Mouse (Mus musculus): Measurements from ENCODE around the gene Ercc2.

Gene Ercc2

GRCm38 (mm10) chr7:19405417-19405816, 23.6 kb downstream of the Ercc2 start:
- WGBS: 4% methylated on average over 19 of the region's 19 CpGs

- 52% methylated on average over 6 of the region's 6 CpGs for WGBS
These were observed 27.9 kb downstream of the Ercc2 start for GRCm38 (mm10) chr7:19409753-19410152.

GRCm38 (mm10) chr7:19410766-19411344, 29.0 kb downstream of the Ercc2 start:
- WGBS: 77% methylated on average over 11 of the region's 11 CpGs

GRCm38 (mm10) chr7:19411783-19412182, 30.0 kb downstream of the Ercc2 start:
- 94% methylated on average over 5 of the region's 5 CpGs for WGBS

DNA sequence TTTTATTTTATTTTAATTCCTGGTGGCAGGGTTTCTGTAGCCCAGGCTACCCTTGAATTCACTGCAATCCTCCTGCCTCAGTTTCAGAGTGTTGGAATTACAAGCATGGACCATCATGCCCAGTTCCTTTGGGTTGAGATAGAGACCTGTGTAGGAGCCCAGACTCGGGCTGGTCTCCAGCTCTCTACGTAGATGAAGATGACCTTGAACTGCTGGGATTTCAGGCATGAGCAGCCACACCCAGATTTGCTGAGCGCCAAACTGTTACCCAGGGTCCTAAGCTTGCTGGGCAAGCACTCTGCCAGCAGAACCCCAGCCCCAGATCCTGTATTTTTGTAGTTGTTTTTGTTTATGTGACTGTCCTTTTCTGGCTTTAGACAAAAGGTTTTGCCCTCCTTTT, 31.7 kb downstream of the Ercc2 start:
- WGBS: 88% methylated on average over 3 of the region's 3 CpGs

DNA sequence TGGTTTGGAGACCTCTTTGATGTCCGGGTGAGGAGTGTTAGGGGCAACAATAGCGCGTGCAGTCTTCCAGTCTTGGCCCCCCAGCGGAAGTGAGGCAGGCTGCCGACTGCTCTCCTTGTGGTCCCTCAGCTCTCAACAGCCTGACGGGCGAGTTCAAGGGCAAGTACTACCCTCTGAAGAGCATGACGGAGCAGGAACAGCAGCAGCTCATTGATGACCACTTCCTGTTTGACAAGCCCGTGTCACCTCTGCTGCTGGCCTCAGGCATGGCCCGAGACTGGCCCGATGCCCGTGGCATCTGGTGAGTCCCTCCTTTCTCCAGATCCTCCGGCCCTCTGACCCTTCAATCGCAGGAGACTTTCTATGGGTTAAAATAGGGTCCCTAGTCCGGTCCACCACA, 34.8 kb downstream of the Ercc2 start:
- 82% methylated on average over 15 of the region's 15 CpGs for WGBS

- 8% methylated on average over 28 of the region's 28 CpGs for WGBS
These were observed 38.3 kb downstream of the Ercc2 start for GRCm38 (mm10) chr7:19420121-19420520.

GRCm38 (mm10) chr7:19420821-19421636, 39.2 kb downstream of the Ercc2 start:
- WGBS: 7% methylated on average over 43 of the region's 43 CpGs

GRCm38 (mm10) chr7:19423083-19423482, 41.3 kb downstream of the Ercc2 start:
- 88% methylated on average over 3 of the region's 3 CpGs for WGBS

GRCm38 (mm10) chr7:19424051-19424450, 42.2 kb downstream of the Ercc2 start:
- 51% methylated on average over 4 of the region's 4 CpGs for WGBS

- 70% methylated on average over 6 of the region's 6 CpGs for WGBS
These were observed 44.5 kb downstream of the Ercc2 start for GRCm38 (mm10) chr7:19426349-19426748.

DNA sequence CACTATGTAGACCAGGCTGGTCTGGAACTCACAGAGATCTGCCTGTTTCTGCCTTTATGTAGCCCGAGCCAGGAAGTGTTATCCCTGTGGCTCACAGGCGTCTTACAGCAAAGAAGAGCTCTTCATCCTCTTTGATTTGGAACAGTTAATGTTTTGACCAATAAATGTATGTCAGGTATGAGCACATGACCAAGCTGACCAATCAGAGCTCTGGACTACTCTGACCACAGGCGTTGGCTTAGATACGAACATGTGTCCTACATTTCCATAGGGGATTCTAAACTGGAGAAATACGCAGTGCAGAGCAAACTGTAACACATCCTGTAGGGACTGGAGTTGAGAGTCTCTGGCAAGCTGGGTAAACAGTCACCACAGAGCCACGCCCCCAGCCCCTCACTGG, 45.1 kb downstream of the Ercc2 start:
- WGBS: 72% methylated on average over 6 of the region's 6 CpGs

DNA sequence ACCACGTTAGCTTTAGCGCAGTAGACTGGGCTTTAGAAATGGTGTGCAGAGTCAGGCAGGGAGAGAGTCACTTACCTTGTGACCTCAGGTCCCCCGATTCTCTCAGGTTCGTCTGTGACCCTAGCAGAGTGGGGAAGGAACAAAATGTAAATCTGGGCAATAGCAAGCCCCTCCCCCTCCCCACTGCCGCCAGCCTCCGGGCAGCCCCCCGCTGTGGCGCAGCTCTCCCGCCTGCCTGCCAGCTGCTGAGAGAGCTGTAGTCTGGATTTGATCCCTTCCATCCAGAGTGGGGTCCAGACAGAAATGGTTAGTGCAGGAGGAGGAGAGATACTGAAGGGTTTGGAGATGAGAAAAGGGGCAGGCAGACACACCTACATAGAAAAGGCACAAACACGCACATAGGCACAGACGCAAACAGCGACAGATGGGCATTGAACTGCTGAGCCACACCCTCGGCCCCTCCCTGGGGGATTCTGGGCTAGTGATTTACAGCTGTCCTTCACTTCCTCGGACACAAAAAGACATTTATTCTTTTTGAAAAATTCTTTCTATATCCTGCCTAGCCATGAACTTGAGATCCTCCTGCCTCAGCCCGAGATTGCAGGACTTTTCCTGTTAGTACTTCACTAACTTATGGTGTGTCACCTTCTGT, 46.3 kb downstream of the Ercc2 start:
- 73% methylated on average over 15 of the region's 15 CpGs for WGBS

- 65% methylated on average over 8 of the region's 8 CpGs for WGBS
These were observed 47.9 kb downstream of the Ercc2 start for GRCm38 (mm10) chr7:19429726-19430125.

- WGBS: 65% methylated on average over 6 of the region's 6 CpGs
These were observed 48.6 kb downstream of the Ercc2 start for GRCm38 (mm10) chr7:19430402-19430801.

- 93% methylated on average over 2 of the region's 2 CpGs for WGBS
These were observed 50.7 kb downstream of the Ercc2 start for GRCm38 (mm10) chr7:19432475-19432874.

GRCm38 (mm10) chr7:19436276-19436675, 54.5 kb downstream of the Ercc2 start:
- 96% methylated on average over 2 of the region's 2 CpGs for WGBS

DNA sequence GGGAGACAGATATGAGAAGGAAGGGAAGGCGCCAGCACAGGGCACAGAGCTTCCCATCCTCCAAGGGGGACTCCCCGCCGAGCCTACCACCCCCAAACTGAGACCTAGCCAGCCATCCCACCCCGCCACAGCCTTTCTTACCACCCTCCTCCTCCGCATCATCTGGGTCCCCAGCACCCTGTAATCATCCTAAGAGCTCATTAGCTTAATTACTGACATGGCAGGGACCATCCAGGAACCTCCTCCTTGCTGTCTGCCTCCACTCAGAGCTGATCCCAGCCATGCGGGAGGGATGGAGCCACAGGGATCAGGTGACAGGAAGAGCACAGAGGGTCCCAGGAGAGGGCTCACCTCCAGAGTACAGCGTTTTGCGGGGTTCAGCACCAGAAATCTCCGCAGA, 55.2 kb downstream of the Ercc2 start:
- 68% methylated on average over 9 of the region's 9 CpGs for WGBS

DNA sequence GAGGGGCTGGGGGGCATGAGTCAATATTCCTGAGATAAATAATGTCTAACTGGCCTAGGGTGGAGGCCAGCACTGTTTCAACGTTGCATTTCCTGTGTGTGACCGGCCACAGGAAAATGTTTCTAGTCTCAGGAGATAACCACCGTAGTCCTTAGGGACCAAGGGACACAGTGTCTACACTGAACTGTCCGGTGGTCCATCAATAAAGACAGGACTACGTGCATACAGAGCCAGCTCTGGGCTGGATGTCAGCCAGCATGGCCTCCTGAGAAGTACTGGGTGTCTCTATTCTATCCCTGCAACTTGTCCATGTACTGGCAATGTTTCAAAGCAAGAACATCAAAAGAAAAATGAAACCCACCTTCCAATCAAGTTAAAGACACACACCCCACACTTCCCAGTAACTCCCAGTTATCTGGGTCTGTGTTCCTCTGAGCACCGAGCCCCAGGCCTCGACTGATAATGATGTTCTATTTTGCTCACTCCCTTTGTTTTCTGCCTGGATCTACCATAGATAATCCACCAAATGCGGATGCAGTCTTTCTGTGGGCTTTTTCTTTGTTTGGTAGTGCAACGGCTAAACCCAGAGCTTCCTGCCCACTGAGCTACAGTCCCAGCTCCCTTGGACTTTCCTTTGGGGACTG, 59.8 kb downstream of the Ercc2 start:
- 70% methylated on average over 9 of the region's 9 CpGs for WGBS

- WGBS: 46% methylated on average over 3 of the region's 3 CpGs
These were observed 61.5 kb downstream of the Ercc2 start for GRCm38 (mm10) chr7:19443344-19443743.

- 86% methylated on average over 12 of the region's 12 CpGs for WGBS
These were observed 63.0 kb downstream of the Ercc2 start for GRCm38 (mm10) chr7:19444801-19445200.
